Mouse (Mus musculus): ENCODE measurements around the gene Rps11.

The Rps11 gene

DNA sequence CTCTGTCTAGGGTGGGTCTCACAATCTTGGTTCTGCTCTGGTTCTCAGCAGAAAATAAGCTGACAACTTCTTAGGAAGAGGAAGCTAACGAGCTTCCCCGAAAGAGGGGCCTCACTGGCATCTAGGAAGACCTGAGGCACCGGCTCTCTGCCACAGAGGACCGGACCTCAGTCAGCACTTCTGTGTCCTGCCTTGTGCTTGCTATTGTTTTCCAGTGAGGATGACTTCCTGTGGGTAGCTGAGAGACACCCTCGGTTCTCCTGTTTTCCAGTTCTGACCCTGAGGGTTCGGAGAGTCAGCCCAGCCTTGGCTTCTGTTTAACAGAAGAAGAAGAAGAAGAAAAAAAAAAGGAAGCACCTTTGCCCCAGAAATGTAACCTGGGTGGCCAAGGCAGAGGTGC is 26.8 kb downstream of the Rps11 start:
- POLR2A ChIA-PET = interaction anchor here in 3 of 4 experiments (0.6 to 18.8 kb wide), 19 partner anchors 9 to 145 kb away, joined by 3 to 368 read pairs (median 3); partner anchors contain the start of genes Pih1d1 (in 2 of the 3), Aldh16a1 (in 1 of the 3), Fcgrt (in 1 of the 3) and Flt3l (in 1 of the 3)

GRCm38 (mm10) chr7:45095965-45096364 is 28.3 kb downstream of the Rps11 start:
- POLR2A ChIA-PET = interaction anchor here in 2 of 4 experiments (0.7 to 18.8 kb wide), 13 partner anchors 8 to 239 kb away, joined by 3 to 368 read pairs (median 4); partner anchors contain the start of genes Fcgrt (in 2 of the 2), Hrc (in 1 of the 2), Prmt1 (in 1 of the 2) and Rpl13a (in 1 of the 2)
- CTCF ChIA-PET = interaction anchor here in 2 of 4 experiments (0.6 to 2.2 kb wide), 3 partner anchors 11 to 28 kb away, joined by 3 to 7 read pairs (median 6); no protein-coding TSS in a partner anchor

More for the DNA sequence above, 26.8 kb downstream of the Rps11 start:
- CTCF ChIA-PET = interaction anchor here in 3 of 4 experiments (0.6 to 1.3 kb wide), 7 partner anchors 11 to 143 kb away, joined by 3 to 7 read pairs (median 3); partner anchors contain the start of genes Flt3l (in 1 of the 3) and Gm45713 (in 1 of the 3)

GRCm38 (mm10) chr7:45095367-45095766 is 28.9 kb downstream of the Rps11 start:
- ChIA-PET CTCF (interaction anchor here in 2 of 4 experiments (0.6 to 2.2 kb wide), 3 partner anchors 12 to 27 kb away, joined by 3 to 7 read pairs (median 6); no protein-coding TSS in a partner anchor), POLR2A (interaction anchor here in 2 of 4 experiments (0.6 to 18.8 kb wide), 15 partner anchors 9 to 240 kb away, joined by 3 to 368 read pairs (median 4); partner anchors contain the start of genes Fcgrt (in 2 of the 2), Hrc (in 1 of the 2), Prmt1 (in 1 of the 2) and Rpl13a (in 1 of the 2))

DNA sequence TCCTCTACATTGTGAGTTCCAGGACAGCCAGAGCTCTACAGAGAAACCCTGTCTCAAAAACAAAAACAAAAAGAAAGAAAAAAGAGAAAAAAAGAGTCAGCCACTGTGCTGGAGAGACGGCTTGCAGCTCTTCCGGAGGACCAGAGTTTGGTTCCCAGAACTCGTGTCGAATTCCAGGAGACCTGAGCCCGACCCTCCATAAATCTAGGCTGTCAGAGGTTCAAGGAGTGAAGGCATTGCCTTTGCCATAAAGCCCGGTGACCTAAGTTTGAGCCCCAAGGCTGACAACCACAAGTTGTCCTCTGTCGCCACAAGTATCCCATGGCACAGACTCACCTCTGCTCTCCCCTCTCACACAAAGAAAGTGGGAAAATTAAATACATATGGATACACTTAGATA is 30.1 kb downstream of the Rps11 start:
- ChIA-PET POLR2A (interaction anchor here in 2 of 4 experiments (0.6 to 18.8 kb wide), 5 partner anchors 11 to 31 kb away, joined by 3 to 368 read pairs (median 46); partner anchors contain the start of genes Fcgrt (in 2 of the 2), Rpl13a (in 1 of the 2) and Rps11 (in 1 of the 2)), CTCF (interaction anchor here in 1 of 4 experiments (1.6 kb wide), 2 partner anchors 26 to 41 kb away, joined by 3 to 4 read pairs; no protein-coding TSS in a partner anchor)

DNA sequence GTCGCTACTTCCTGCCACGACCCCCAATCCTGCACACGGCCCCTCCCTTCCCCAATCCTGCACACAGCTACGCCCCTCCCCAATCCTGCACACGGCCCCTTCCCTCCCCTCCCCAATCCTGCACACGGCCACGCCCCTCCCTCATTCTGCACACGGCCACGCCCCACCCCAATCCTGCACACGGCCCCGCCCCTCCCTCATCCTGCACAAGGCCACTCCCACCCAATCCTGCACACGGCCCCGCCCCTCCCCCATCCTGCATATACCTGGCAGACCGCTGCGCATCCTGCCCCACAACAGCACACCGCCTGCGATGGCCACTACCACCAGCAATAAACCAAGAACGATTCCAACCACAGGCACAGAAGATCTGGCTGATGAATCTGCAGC is 30.7 kb downstream of the Rps11 start:
- CTCF ChIA-PET = interaction anchor here in 2 of 4 experiments (0.5 to 1.6 kb wide), 4 partner anchors 25 to 764 kb away, joined by 3 to 4 read pairs (median 4); no protein-coding TSS in a partner anchor
- POLR2A ChIA-PET = interaction anchor here in 3 of 4 experiments (0.6 to 18.8 kb wide), 14 partner anchors 11 to 694 kb away, joined by 3 to 368 read pairs (median 7); partner anchors contain the start of genes Fcgrt (in 2 of the 3), Rpl13a (in 2 of the 3), Aldh16a1 (in 1 of the 3) and Pih1d1 (in 1 of the 3)

DNA sequence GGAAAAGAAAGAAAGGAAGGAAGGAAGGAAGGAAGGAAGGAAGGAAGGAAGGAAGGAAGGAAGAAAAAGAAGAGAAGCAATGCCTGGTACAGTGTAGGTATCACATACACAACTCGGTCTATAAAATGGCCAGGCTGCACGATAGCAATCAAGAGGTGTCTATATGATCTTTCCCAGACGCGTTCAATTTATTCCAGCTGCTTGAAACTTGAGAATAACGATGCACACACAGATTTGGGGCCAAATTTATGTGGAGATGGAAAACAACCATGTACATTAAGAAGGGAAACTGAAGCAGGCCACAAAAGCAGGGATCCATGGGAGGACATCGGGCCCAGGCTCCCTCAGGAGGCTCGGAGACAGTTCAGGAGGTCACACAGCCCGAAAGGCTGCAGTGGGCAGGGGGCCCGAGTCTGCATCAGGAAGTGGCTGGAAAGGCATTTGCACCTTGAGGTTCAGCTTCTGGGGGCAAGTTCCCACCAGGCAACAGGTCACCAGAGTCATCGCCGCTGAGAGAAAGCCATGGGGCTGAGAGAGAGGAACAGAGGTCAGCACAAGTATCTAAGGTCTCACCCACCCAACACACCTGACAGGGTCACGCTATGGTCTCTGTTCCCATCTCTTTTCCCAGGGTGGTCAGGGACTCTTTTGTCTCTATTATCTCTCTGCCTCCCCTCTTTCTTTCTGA is 31.3 kb downstream of the Rps11 start:
- ChIA-PET POLR2A (interaction anchor here in 3 of 4 experiments (0.6 to 18.8 kb wide), 21 partner anchors 10 to 898 kb away, joined by 3 to 368 read pairs (median 5); partner anchors contain the start of genes Fcgrt (in 2 of the 3), Rpl13a (in 2 of the 3), Aldh16a1 (in 1 of the 3) and Bax (in 1 of the 3)), CTCF (interaction anchor here in 2 of 4 experiments (0.6 to 1.6 kb wide), 6 partner anchors 9 to 764 kb away, joined by 3 to 10 read pairs (median 4); partner anchors contain the start of gene Gys1 (in 1 of the 2))

DNA sequence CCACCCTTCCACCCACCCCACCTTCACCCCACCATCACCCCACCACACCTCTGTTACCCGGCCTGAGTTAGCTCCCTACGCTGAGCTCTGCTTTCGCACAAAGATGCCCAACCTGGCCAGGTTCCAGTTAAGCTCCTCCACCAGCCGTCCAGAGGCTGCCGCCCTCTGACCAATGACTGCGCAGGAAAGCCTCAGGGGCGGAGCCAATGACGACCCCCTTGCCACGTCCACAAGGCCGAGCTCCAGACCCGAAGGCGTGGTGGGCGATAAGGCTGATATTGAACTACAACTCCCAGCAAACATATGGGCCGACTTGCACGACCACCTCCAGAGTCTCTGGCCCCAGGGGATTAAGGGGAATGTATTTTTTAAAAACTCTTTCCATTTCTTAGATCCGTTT is 32.2 kb downstream of the Rps11 start, which contains the start of gene Rcn3:
Gene Rcn3 (minus strand): TSS at position 174 of the 400 bp plus-strand sequence.
- POLR2A ChIA-PET = interaction anchor here (0.5 to 18.8 kb wide), 73 partner anchors 8 to 725 kb away, joined by 3 to 368 read pairs (median 4); partner anchors contain the start of genes Fcgrt (in 3 of the 4), Prmt1 (in 3 of the 4), Aldh16a1 (in 2 of the 4) and Rpl13a (in 2 of the 4)
- CTCF ChIA-PET = interaction anchor here in 3 of 4 experiments (0.6 to 1.5 kb wide), 20 partner anchors 9 to 343 kb away, joined by 3 to 18 read pairs (median 4); partner anchors contain the start of genes Flt3l (in 2 of the 3), Aldh16a1 (in 1 of the 3), Gm45713 (in 1 of the 3) and Gys1 (in 1 of the 3)

- ChIA-PET CTCF (interaction anchor here in 3 of 4 experiments (0.7 to 1.6 kb wide), 24 partner anchors 9 to 343 kb away, joined by 3 to 18 read pairs (median 4); partner anchors contain the start of genes Flt3l (in 2 of the 3), Aldh16a1 (in 1 of the 3), Gm45713 (in 1 of the 3) and Gys1 (in 1 of the 3)), POLR2A (interaction anchor here (0.6 to 18.8 kb wide), 92 partner anchors 9 to 724 kb away, joined by 3 to 368 read pairs (median 4); partner anchors contain the start of genes Aldh16a1 (in 3 of the 4), Fcgrt (in 3 of the 4), Prmt1 (in 3 of the 4) and Pih1d1 (in 2 of the 4))
Observed at GRCm38 (mm10) chr7:45091001-45091990, 32.9 kb downstream of the Rps11 start.

DNA sequence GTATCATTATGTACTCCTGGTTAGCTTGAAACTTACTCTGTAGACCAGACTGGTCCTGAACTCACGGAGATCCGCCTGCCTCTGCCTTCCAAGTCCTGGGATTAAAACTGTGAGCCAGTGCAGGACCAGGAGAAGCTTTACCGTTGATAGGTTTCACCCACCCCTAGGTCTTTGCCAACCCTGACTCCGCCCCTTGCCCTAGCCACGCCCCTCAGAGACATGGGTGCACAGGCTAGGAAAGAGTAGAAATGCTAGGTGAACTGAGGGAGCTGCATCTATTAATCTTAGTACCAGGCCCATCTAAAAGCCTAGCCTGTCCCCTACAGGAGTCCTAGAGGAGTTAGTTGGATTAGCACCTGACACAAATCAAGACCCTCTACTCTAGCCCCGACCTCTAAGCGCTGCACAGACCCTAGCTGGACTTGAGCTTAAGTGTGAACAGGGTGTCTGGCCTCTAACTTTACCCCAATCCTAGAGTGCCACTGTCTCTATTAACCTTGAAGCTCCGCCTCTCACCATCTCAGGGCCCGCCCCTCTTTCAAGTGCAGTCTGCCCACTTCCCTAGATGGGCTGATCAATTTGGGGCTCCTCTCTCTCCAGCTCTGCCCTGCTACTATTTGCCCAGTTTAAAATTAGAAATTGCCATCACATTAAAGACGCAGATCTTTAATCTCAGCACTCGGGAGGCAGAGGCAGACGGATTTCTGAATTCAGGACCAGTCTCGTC is 33.8 kb downstream of the Rps11 start:
- POLR2A ChIA-PET = interaction anchor here in 3 of 4 experiments (0.6 to 18.8 kb wide), 34 partner anchors 8 to 270 kb away, joined by 3 to 368 read pairs (median 4); partner anchors contain the start of genes Aldh16a1 (in 2 of the 3), Fcgrt (in 2 of the 3), Pih1d1 (in 2 of the 3) and Cpt1c (in 1 of the 3)
- CTCF ChIA-PET = interaction anchor here in 3 of 4 experiments (0.7 to 1.6 kb wide), 9 partner anchors 10 to 53 kb away, joined by 3 to 5 read pairs (median 3); partner anchors contain the start of genes Flt3l (in 1 of the 3) and Gm45713 (in 1 of the 3)

DNA sequence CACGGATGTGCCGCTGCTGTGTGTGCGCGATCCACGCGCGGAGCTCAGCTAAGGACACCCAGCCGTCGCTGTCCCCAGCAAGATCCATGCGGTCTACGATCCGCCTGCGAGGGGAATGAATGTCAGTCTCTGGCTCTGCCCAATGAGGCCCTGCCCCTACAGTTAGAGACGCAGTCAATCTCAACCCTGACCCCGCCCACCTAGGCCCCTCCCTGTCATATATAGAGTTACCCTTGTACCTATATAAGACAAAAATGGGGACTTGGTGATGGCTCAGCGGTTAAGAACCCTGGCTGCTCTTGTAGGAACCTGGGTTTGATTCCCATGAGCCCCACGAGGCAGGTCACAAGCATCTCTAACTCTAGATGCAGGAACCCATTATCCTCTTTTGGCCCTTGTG is 35.6 kb downstream of the Rps11 start:
- POLR2A ChIA-PET = interaction anchor here in 1 of 4 experiments (14.4 to 18.8 kb wide), 2 partner anchors 20 to 36 kb away, joined by 160 to 368 read pairs; partner anchors contain the start of genes Fcgrt, Rpl13a and Rps11
- CTCF ChIA-PET = interaction anchor here in 1 of 4 experiments (0.6 kb wide), 1 partner anchor 346 kb away, joined by 3 read pairs; the partner anchor contains the start of gene Gys1

GRCm38 (mm10) chr7:45086084-45086483 is 38.2 kb downstream of the Rps11 start:
- ChIA-PET POLR2A (interaction anchor here in 3 of 4 experiments (0.6 to 18.8 kb wide), 19 partner anchors 10 to 83 kb away, joined by 3 to 368 read pairs (median 3); partner anchors contain the start of genes Rpl13a (in 2 of the 3), Aldh16a1 (in 1 of the 3), Fcgrt (in 1 of the 3) and Prr12 (in 1 of the 3)), CTCF (interaction anchor here in 3 of 4 experiments (0.6 to 2.1 kb wide), 27 partner anchors 11 to 281 kb away, joined by 3 to 8 read pairs (median 4); partner anchors contain the start of genes Ccdc155 (in 2 of the 3), Fcgrt (in 2 of the 3), Flt3l (in 2 of the 3) and Gm45713 (in 2 of the 3))

- CTCF ChIA-PET = interaction anchor here in 2 of 4 experiments (0.9 to 5.1 kb wide), 7 partner anchors 9 to 278 kb away, joined by 3 to 26 read pairs (median 9); partner anchors contain the start of genes Fcgrt (in 1 of the 2), Flt3l (in 1 of the 2), Gm45713 (in 1 of the 2) and Rcn3 (in 1 of the 2)
- POLR2A ChIA-PET = interaction anchor here (0.6 to 5.4 kb wide), 22 partner anchors 8 to 121 kb away, joined by 3 to 48 read pairs (median 6); partner anchors contain the start of genes Rcn3 (in 3 of the 4), Aldh16a1 (in 2 of the 4), Ccdc155 (in 1 of the 4) and Rpl13a (in 1 of the 4)
Observed at GRCm38 (mm10) chr7:45083300-45083890, 40.8 kb downstream of the Rps11 start.

DNA sequence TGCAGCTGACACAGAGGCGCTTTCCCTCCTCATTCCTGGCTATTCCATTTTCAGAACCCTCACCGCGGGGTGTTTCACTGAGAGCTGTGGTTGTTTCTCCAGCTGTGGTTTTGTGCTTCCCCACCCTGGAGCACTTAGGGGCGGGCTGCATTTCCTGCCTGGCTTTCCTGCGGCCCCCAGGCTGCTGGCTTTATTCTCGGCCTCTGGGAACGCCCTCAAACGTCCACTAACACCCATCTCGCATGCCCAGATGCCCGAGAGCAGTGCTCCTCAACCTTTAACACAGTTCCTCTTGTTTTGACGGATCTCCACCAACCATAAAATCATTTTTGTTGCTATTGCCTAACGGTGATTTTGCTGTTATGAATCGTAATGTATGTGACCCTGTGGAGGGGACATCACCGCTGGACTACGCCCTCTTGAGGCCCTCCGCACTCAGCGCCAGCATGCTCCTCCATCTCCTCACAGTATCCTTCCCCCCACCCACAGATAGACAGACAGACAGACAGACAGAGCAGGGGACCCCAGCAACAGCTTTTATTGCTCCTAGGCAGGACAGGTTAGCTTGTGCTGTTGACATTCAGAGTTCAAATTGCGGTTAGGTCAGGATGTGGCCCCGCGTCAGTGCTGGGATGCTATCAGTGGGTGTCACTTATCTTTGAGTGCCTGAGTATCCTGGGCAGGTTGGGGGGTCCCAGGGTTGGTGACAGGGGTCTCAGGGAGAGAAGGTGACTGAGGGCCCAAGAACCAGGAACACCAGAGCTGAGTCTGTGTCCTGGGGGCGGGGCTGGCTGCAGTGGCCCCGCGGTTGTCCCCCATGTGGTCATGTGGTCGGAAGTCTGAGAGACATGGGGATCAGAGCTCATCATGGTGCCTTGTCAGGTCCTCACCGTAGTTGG is 41.6 kb downstream of the Rps11 start:
- ChIA-PET CTCF (interaction anchor here in 3 of 4 experiments (0.7 to 5.1 kb wide), 14 partner anchors 10 to 278 kb away, joined by 3 to 26 read pairs (median 5); partner anchors contain the start of genes Flt3l (in 2 of the 3), Gm45713 (in 2 of the 3), Fcgrt (in 1 of the 3) and Rcn3 (in 1 of the 3)), POLR2A (interaction anchor here (0.6 to 5.4 kb wide), 35 partner anchors 8 to 329 kb away, joined by 3 to 48 read pairs (median 4); partner anchors contain the start of genes Rcn3 (in 3 of the 4), Aldh16a1 (in 2 of the 4), Rps11 (in 2 of the 4) and Ccdc155 (in 1 of the 4))

Measured in embryonic stem cell, embryonic (primary cell).